Mouse (Mus musculus) 3134 (cell line): Measurements from ENCODE around the gene Shisal1.
A peak's percentile ranks its signal among the peaks of the same experiment; 100 is the strongest.

ENCODE experiments used
- DNase-seq: peaks from one replicate; pipeline ENCODE4 v3.0.0-alpha.2; 2011; ENCODE audit warnings: low spot score; ENCODE audit not compliant: insufficient read length; ENCODE audit errors: extremely low read depth

The Shisal1 gene

GRCm38 (mm10) chr15:84380181-84380580, 66.7 kb downstream of the Shisal1 start:
- peak; percentile 39 for DNase-seq

GRCm38 (mm10) chr15:84378734-84379133, 68.2 kb downstream of the Shisal1 start:
- no peak for DNase-seq

DNA sequence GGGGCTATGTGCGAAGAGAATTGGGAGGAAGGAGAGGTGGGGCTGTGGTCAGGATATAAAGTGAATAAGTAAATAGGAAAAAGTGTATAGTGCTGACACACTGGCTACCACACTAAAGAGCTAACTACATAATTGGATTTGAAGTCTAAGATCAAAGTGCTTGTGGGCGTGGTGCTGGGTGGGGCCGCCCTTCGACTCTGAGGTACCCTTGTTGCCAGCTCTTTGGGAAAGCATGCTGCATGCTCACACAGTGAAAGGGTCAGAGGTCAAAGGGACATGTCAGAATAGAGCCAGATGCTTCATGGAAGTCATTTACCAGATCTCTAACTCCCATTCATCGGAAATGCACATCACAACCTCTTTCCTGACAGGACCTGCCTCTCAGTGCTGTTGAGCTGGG, 74.1 kb downstream of the Shisal1 start:
- DNase-seq, result no peak

- DNase-seq, result no peak
Observed at GRCm38 (mm10) chr15:84367402-84367801, 79.5 kb downstream of the Shisal1 start.

GRCm38 (mm10) chr15:84366574-84366989, 80.3 kb downstream of the Shisal1 start:
- DNase-seq, result no peak

GRCm38 (mm10) chr15:84365675-84366381, 81.1 kb downstream of the Shisal1 start:
- DNase-seq, result no peak

DNA sequence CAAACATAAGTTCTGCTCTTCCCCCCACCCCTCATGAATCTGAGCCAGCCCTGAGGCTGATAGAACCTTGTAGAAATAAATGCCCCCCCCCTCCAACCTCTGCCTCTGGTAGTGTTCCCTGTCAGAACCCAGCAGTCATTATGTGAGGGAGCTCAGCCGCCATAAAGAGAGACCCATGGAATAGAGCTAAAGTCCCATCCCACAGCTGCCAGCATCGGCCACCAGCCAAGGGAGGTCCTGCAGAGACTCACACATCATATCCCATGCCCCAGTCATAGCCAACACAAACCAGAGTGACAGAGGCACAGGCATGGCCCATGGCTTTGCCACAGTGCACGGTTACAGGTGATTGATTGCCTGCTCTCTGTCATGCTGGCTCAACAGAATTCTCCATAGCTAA, 82.2 kb downstream of the Shisal1 start:
- no peak for DNase-seq

GRCm38 (mm10) chr15:84355081-84355480, 91.8 kb downstream of the Shisal1 start:
- DNase-seq, result no peak

- DNase-seq, result no peak
Observed at GRCm38 (mm10) chr15:84351915-84352844, 94.7 kb downstream of the Shisal1 start.

DNA sequence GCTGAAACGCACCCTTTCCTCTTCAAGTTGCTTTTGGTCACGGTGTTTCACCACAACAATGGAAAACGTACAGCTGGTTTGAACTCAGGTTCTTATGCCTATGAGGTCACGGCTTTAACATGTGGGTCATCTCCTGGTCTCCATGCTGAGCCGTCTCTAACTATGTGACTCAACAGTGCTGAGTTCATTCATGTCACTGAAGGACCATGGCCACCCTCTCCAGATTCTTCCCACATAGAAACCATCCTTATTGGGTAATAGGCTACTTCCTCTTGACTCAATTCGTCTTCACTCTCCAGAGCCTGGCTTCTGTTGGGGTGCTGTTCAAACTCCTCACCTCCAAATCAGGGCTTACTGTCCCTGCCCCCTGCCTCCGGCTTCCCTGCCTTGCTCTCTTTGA, 95.6 kb downstream of the Shisal1 start:
- no peak for DNase-seq

- no peak for DNase-seq
Observed at GRCm38 (mm10) chr15:84349915-84350738, 96.8 kb downstream of the Shisal1 start.

DNA sequence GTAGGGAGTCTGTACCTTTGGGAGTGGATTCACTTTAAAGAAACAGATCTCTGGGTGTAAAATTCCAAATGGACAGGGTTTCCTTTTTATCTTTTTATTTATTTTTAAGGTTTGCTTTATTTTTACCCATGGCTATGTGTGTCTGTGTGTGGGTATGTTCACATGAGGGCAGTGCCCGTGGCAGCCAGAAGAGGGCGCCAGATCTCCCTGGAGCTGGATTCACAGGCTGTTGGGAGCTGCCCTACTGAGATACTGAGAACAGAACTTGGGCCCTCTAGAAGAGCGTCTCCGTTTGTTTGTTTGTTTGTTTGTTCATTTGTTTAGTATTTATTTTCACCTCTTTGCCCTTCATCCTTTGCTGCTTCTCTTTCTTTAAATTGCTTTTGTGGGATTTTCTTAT, 98.1 kb downstream of the Shisal1 start:
- DNase-seq, result no peak

DNA sequence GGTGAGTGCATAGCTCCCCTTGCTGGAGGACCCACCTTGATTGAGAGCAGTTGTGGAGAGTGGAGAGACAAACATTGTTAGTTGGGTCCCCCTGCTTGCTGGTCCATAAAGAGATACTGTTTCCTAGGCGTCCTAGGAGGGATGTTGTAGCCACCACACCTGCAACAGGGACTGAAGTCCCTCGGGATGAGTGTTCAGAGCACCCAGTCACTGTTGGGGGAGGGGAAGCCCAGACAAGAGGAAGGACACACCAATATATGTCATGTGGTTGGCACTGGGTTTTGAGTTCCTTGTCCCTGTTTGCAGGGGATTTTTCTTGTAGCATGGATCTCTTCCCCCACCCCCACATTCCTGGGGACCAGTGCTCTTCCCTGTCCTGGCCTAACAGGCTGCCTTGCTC, 106.0 kb downstream of the Shisal1 start:
- no peak for DNase-seq

GRCm38 (mm10) chr15:84337599-84337998, 109.3 kb downstream of the Shisal1 start:
- no peak for DNase-seq

DNA sequence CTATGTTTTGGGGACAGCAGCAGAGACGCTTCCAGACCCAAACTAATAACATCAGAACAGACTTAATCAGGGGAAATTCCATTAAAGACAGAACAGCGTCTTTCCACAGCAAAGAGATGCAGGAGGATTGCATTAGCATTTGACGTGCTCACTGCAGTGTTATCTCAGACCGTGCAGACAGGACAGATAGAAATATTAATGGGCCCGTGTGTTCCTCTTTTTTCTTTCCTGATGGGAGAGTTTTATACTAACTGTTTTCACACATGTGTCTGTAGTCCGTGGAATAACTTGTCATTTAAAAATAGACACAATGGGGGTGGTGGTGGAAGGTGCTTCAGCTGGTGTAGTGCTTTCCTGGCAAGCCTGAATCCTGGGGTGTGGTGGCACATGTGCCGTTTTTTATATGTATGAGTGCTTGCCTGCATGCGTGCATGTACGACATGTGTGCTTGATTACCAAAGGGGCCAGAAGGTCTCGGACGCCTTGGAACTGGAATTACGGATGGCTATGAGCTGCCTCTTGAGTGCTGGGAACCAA, 110.5 kb downstream of the Shisal1 start:
- DNase-seq, result no peak

DNA sequence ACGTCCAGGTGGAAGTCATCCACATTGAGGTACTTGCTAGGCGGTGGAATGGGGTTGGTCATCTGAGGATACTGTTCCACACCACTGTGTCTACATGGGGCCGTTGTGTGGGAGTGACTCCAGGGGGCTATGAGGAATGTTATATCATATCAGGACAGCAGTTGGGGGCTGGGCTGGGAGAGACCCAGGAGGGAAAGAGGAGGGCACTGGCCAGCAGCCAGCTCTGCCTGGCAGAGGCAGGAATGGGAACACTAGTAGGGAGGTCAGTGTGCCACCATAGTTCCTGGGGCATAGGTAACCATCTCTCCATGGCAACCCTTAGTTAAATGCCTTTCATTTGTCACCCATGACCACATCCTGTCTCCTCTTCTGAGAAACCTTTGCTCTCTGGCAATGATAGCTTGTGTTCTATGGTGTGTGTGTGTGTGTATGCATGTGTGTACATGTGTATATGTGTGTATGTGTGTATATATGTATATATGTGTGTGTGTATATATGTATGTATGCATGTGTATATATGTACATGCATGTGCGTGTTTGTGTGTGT, 115.8 kb downstream of the Shisal1 start:
- no peak for DNase-seq

- no peak for DNase-seq
Observed at GRCm38 (mm10) chr15:84329940-84330339, 117.0 kb downstream of the Shisal1 start.
